Mouse (Mus musculus) right cerebral cortex, postnatal 10 days (tissue): Measurements from ENCODE around the gene Gm10358.
"Not testable (repeated sequence)": the region's sequence is repeated elsewhere in the genome, so short reads cannot be mapped to it uniquely, and the experiment has no call there.

ENCODE experiments used
- DNase-seq, 2 experiments: peaks; one replicate each; pipeline ENCODE4 v3.0.0; 2021; ENCODE audit warnings: low spot score in 2 of 2

Gm10358 gene

DNA sequence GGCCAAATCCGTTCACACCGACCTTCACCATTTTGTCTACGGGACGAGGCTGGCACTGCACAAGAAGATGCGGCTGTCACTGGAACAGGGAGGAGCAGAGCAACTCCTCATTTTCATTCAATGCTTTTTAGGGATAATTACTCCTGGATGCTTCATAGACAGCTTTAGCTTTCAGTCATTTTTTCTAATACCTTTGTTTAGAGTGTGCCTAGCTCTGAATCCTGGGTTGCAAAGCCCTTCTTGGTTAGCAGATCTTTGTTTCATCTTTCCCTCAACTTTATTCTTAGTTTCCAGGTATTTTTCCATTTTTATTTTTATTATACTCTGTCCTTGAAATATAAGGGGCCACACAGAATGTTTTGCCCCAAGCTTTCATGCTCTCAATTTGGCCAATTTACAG, at the start of gene Gm10358:
Gm10358 (minus strand) TSS at position 101 of the 400 bp plus-strand sequence.
- no peak for DNase-seq

DNA sequence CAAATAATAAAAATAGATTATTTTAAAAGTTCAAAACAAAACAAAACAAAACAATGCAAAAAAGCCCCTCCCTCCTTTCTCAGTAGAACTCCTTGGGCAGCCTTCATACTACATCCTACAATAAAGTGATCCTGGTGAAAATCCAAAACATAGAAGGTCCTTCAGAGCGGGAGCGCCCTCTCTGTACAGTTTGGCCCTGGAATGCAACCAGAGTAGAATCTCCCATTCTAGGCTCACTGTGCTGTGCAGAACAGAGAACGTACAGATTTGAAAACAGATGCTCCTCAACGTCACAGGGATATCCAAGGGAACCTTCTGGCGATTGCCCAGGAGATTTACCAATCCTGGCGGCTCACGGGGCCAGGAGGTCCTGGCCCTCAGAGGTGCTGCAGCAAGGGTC, 42.0 kb upstream of the Gm10358 start, which contains the start of gene Iqcm:
Iqcm (plus strand) TSS at position 301 of the 400 bp plus-strand sequence.
- no peak for DNase-seq

DNA sequence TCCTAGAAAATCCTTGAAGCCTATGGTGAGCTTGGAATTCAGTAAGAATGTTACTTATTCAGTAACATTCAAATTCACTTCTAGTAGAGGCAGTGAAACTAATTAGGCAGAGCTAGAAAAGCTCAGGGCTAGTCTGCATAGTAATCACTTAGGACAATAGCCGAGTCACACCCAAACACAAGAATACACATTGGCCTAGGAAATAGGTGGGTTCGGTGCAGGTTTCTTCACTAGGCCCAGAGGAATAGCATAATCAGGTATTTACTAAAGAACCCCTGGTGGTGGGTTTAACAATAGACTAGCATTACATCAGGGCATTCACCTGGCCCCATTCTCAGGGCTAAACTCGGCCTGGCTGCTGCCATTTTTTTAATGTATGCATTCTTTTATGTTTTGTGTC, 9.3 kb upstream of the Gm10358 start:
- DNase-seq, result not testable (repeated sequence)

DNA sequence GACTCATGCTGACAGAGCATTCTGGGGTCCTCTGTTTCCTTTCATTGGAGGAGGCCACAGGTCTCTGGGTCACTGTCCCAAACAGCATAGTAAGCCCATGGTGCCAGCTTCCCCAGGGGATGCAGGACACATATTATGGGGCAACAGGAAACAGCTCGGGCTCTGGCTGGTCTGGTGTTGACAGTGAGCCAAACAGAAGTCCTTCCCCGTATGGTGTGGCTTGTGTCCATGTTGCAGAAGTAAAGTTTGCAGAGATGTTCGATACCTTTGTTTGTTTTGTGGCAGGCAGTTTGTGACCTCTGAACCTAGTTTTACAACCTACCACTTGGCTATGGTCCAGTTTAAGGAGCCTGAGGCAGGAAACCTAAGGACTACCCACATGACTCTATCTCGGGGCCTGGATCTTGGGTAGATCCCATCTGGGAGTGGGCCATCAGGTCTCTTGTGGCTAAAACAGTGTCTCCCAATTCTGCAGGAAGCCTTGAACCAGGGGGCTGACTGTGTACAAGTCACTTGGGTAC, 21.6 kb downstream of the Gm10358 start:
- no peak for DNase-seq

DNA sequence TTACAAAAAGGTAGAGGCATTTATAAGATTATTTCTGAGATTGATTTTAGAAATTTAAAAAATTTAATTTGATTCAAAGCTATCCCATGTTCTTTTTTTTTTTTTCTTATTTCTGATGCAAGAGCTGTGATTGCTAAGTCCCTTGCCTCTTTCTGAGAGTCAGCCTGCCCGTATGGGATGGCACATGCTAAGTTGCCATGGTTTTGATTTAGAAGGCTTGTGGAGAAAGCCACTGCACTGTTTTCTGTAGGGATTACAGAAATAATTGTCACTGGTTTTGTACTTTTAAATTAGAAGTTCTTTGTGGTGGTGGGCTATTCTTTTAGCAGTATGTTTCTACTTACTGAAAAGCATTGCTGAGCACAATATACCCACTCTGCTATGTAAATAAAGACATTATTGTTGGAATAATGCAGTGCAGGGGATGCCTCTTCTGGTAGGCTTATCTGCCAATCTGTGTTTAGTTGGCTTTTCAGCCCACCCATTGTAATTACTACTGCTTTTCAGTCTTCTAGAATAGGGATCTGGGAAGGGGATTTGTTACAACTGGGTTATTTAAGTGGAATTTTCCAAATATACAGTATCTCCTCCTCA, 30.8 kb downstream of the Gm10358 start:
- DNase-seq, result no peak

DNA sequence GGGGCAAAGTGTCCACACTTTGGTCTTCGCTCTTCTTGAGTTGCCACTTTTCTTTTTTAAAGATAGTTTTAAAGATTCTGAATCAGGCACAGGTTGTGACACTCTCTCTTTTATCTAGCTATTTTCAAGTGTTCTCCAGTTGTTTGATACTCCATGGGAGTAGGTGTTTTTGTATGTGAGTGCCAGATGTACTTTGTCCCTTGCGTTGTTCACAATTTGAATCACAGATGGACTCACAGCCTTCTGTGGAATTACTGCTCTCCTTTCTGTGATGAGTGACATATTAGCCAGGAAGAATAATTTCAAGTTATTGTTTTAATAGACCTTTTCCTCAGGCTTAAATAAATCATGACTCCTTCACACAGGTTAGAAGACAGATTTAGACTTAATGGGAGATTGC, 34.4 kb downstream of the Gm10358 start:
- DNase-seq, result no peak
